In genomic region chr1:158054961-158055360, GRCm38 (mm10) we compare ENCODE assay signal across 22 mouse cellular contexts.
DNase-seq lines count a peak whose midpoint lies in the region; ATAC-seq and TF ChIP-seq lines count a peak whose summit lies in the region.
"Had no signal": no experiment of that assay in that cellular context is flagged by ENCODE, and none has a peak within 500 bp of the region (broad histone marks: within the 10 kb centered on the region; RNA-seq: fewer than 3 reads in every experiment).

No protein-coding gene starts in this region.

- H3K4me2 ChIP-seq in hindbrain, postnatal 0 days (ENCODE audit: low read depth, low read length), result peak overlapping the region; percentile 2; the same call in 1 of the 2 replicates
- H3K4me2 ChIP-seq in hindbrain, embryonic 11.5 days (replicated peaks; ENCODE audit: low read depth, low read length), result no peak overlapping the region
- H3K4me2 ChIP-seq in midbrain, postnatal 0 days (ENCODE audit: low read depth, low read length, poor library complexity, severe bottlenecking), result peak overlapping the region; percentile 7
- H3K4me2 ChIP-seq in midbrain, embryonic 15.5 days, result no peak overlapping the region; the same call in 1 of the 2 replicates
- H3K4me2 ChIP-seq in forebrain, postnatal 0 days (ENCODE audit: low read depth), result peak overlapping the region; percentile 17; the same call in 1 of the 2 replicates
- H3K4me2 ChIP-seq: limb, embryonic 13.5 days; liver, embryonic 11.5 days; midbrain, embryonic 12.5 days; stomach, embryonic 15.5 days had no signal

- H3K4me1 ChIP-seq in hindbrain, postnatal 0 days (ENCODE audit: insufficient read depth, low read length), result no peaks in the 10 kb centered on the region
- no peaks in the 10 kb centered on the region for H3K4me1 ChIP-seq in hindbrain, embryonic 11.5 days (replicated peaks; ENCODE audit: control insufficient read depth, insufficient read depth, low read length)
- H3K4me1 ChIP-seq in midbrain, postnatal 0 days (ENCODE audit: insufficient read depth, low read length), result no peaks in the 10 kb centered on the region
- no peaks in the 10 kb centered on the region for H3K4me1 ChIP-seq in midbrain, embryonic 15.5 days
- no peaks in the 10 kb centered on the region for H3K4me1 ChIP-seq in forebrain, postnatal 0 days (ENCODE audit: insufficient read depth)
- H3K4me1 ChIP-seq: hindbrain, embryonic 10.5 days; midbrain, embryonic 12.5 days; stomach, embryonic 15.5 days had no signal

- no peak overlapping the region for H3K9ac ChIP-seq in hindbrain, postnatal 0 days (replicated peaks; ENCODE audit: low read length)
- no peak overlapping the region for H3K9ac ChIP-seq in hindbrain, embryonic 11.5 days (ENCODE audit: low read depth, low read length)
- no peak overlapping the region for H3K9ac ChIP-seq in midbrain, postnatal 0 days (replicated peaks; ENCODE audit: low read length, poor library complexity, severe bottlenecking)
- H3K9ac ChIP-seq in midbrain, embryonic 15.5 days, result no peak overlapping the region
- H3K9ac ChIP-seq in forebrain, postnatal 0 days, result no peak overlapping the region
- H3K9ac ChIP-seq: limb, embryonic 13.5 days; midbrain, embryonic 12.5 days; stomach, embryonic 15.5 days had no signal

- 51% methylated on average over 11 of the region's 11 CpGs for WGBS in hindbrain, postnatal 0 days
- 77% methylated on average over 11 of the region's 11 CpGs for WGBS in hindbrain, embryonic 11.5 days
- WGBS in midbrain, postnatal 0 days, result 64% methylated on average over 11 of the region's 11 CpGs
- whole genome bisulfite sequencing in midbrain, embryonic 15.5 days, result 57% methylated on average over 11 of the region's 11 CpGs
- WGBS in forebrain, postnatal 0 days, result 46% methylated on average over 11 of the region's 11 CpGs

- H3K36me3 ChIP-seq in hindbrain, postnatal 0 days (ENCODE audit: insufficient read depth, low read length), result no peaks in the 10 kb centered on the region
- H3K36me3 ChIP-seq in hindbrain, embryonic 11.5 days (ENCODE audit: control insufficient read depth, insufficient read depth, low read length), result no peaks in the 10 kb centered on the region
- no peaks in the 10 kb centered on the region for H3K36me3 ChIP-seq in midbrain, postnatal 0 days (ENCODE audit: insufficient read depth, low read length)
- H3K36me3 ChIP-seq in midbrain, embryonic 15.5 days (replicated peaks), result no peaks in the 10 kb centered on the region
- H3K36me3 ChIP-seq in forebrain, postnatal 0 days (ENCODE audit: insufficient read depth), result no peaks in the 10 kb centered on the region
- H3K36me3 ChIP-seq: hindbrain, embryonic 10.5 days; limb, embryonic 13.5 days; midbrain, embryonic 12.5 days; stomach, embryonic 15.5 days had no signal

- TF ChIP-seq CTCF in hindbrain, postnatal 0 days (IDR thresholded peaks at IDR 0.05; ENCODE audit: low read depth), result no peak
- TF ChIP-seq CTCF in midbrain, postnatal 0 days (IDR thresholded peaks at IDR 0.05), result no peak
- TF ChIP-seq CTCF in forebrain, postnatal 0 days (IDR thresholded peaks at IDR 0.05; ENCODE audit: low read depth), result no peak

- no peak for ATAC-seq in hindbrain, postnatal 0 days
- no peak for ATAC-seq in hindbrain, embryonic 11.5 days (ENCODE audit: low FRiP score)
- no peak for ATAC-seq in midbrain, postnatal 0 days (ENCODE audit: low FRiP score)
- no peak for ATAC-seq in midbrain, embryonic 15.5 days (replicated peaks)
- peak; percentile 20; the same call in 1 of the 2 replicates for ATAC-seq in forebrain, postnatal 0 days
- ATAC-seq: intestine, postnatal 0 days had no signal

- no peak overlapping the region for H3K27ac ChIP-seq in hindbrain, postnatal 0 days
- no peak overlapping the region for H3K27ac ChIP-seq in hindbrain, embryonic 11.5 days (ENCODE audit: low read depth, low read length)
- no peak overlapping the region for H3K27ac ChIP-seq in midbrain, postnatal 0 days (ENCODE audit: low read depth, low read length)
- no peak overlapping the region for H3K27ac ChIP-seq in midbrain, embryonic 15.5 days
- no peak overlapping the region for H3K27ac ChIP-seq in forebrain, postnatal 0 days (ENCODE audit: low read depth, low read length)
- H3K27ac ChIP-seq: hindbrain, embryonic 10.5 days; limb, embryonic 13.5 days; midbrain, embryonic 12.5 days; stomach, embryonic 15.5 days had no signal

- H3K9me3 ChIP-seq in hindbrain, postnatal 0 days (ENCODE audit: low read length), result no peaks in the 10 kb centered on the region
- no peaks in the 10 kb centered on the region for H3K9me3 ChIP-seq in hindbrain, embryonic 11.5 days (ENCODE audit: control insufficient read depth, low read length)
- no peaks in the 10 kb centered on the region for H3K9me3 ChIP-seq in midbrain, postnatal 0 days (ENCODE audit: low read length)
- no peaks in the 10 kb centered on the region for H3K9me3 ChIP-seq in midbrain, embryonic 15.5 days
- no peaks in the 10 kb centered on the region for H3K9me3 ChIP-seq in forebrain, postnatal 0 days (ENCODE audit: low read length)
- H3K9me3 ChIP-seq: hindbrain, embryonic 10.5 days; limb, embryonic 13.5 days; midbrain, embryonic 12.5 days; stomach, embryonic 15.5 days had no signal

- H3K4me3 ChIP-seq in hindbrain, postnatal 0 days (ENCODE audit: low read length), result no peak overlapping the region
- H3K4me3 ChIP-seq in hindbrain, embryonic 11.5 days (ENCODE audit: low read depth, low read length), result no peak overlapping the region
- no peak overlapping the region for H3K4me3 ChIP-seq in midbrain, postnatal 0 days (ENCODE audit: low read depth, low read length)
- no peak overlapping the region for H3K4me3 ChIP-seq in midbrain, embryonic 15.5 days
- no peak overlapping the region for H3K4me3 ChIP-seq in forebrain, postnatal 0 days (ENCODE audit: low read depth, low read length)
- H3K4me3 ChIP-seq: hindbrain, embryonic 10.5 days; limb, embryonic 13.5 days; midbrain, embryonic 12.5 days; myocyte; stomach, embryonic 15.5 days had no signal

- intact Hi-C loops in gastrocnemius, postnatal 36 days (cut with DNase I), result no loop called here

- no peaks in the 10 kb centered on the region for H3K27me3 ChIP-seq in hindbrain, postnatal 0 days (ENCODE audit: insufficient read depth, low read length)
- H3K27me3 ChIP-seq in hindbrain, embryonic 11.5 days (ENCODE audit: control insufficient read depth, insufficient read depth, low read length), result no peaks in the 10 kb centered on the region
- H3K27me3 ChIP-seq in midbrain, postnatal 0 days (ENCODE audit: insufficient read depth, low read length), result no peaks in the 10 kb centered on the region
- H3K27me3 ChIP-seq in midbrain, embryonic 15.5 days (replicated peaks), result no peaks in the 10 kb centered on the region
- no peaks in the 10 kb centered on the region for H3K27me3 ChIP-seq in forebrain, postnatal 0 days (ENCODE audit: insufficient read depth, low read length)
- H3K27me3 ChIP-seq: limb, embryonic 13.5 days; midbrain, embryonic 12.5 days; stomach, embryonic 15.5 days had no signal

- no peak for DNase-seq in hindbrain, postnatal 0 days (ENCODE audit: low spot score)
- DNase-seq in hindbrain, embryonic 11.5 days (ENCODE audit: low spot score), result no peak
- no peak for DNase-seq in midbrain, postnatal 0 days (ENCODE audit: low spot score)
- no peak for DNase-seq in forebrain, postnatal 0 days
- no peak for DNase-seq in gastrocnemius, postnatal 36 days
- DNase-seq: adrenal gland, adult 2 months; adrenal gland, postnatal 36 days; B cell, adult 2 months; cerebellum, adult 9-10 months; cerebellum, postnatal 36 days; heart, postnatal 14 days; kidney, postnatal 25 days; lung, postnatal 36 days; right cerebral cortex, postnatal 25 days had no signal

Comparison
In these comparisons a context has a peak if more than half of its experiments do, and no peak if none do; other contexts are left out.
1. H3K4me2 ChIP-seq: peak in hindbrain, postnatal 0 days (single experiment), midbrain, postnatal 0 days (single experiment) and forebrain, postnatal 0 days (single experiment); none in hindbrain, embryonic 11.5 days (single experiment) and midbrain, embryonic 15.5 days (single experiment).